8 mouse cellular contexts compared by ENCODE assay signal in the genomic region with DNA sequence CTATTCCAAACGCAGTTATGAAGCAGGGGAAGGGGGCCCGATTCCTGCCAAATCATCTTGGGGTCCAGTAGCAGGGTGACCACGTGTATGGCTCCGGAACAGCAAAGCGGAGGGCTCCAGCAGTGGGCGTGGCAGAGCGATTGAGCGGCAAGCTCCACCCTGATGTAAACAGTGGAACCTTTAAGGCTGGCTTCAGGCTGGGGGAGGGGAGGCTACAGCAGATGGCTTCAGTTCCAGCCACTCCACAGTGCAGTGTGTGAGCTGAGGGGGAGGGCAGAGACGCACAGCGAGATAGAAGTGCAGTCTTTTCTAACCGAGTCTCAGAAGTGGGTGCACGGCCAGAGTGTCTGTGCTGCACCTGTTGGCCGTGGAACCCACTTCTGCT. TPM values are rescaled to one million over a fixed set of nuclear protein-coding genes. Genes with fewer than 3 reads are reported as not detected.
A peak's percentile ranks its signal among the peaks of the same experiment; 100 is the strongest.
DNase-seq lines count a peak whose midpoint lies in the region; ATAC-seq and TF ChIP-seq lines count a peak whose summit lies in the region.

No protein-coding gene starts in this region.

- peak; percentile 95 for ATAC-seq in forebrain, embryonic 14.5 days
- ATAC-seq in liver, postnatal 0 days = peak; percentile 86
- ATAC-seq in neural tube, embryonic 15.5 days (ENCODE audit: low FRiP score) = peak; percentile 78

- H3K9ac ChIP-seq in forebrain, embryonic 14.5 days (ENCODE audit: low read length) = no peak overlapping the region
- no peak overlapping the region for H3K9ac ChIP-seq in liver, postnatal 0 days (replicated peaks)
- H3K9ac ChIP-seq in neural tube, embryonic 15.5 days (replicated peaks) = no peak overlapping the region

- peaks cover 77% of the 10 kb centered on the region for H3K36me3 ChIP-seq in E14TG2a.4 (ENCODE audit: insufficient read depth, low read length)
- peaks cover 22% of the 10 kb centered on the region for H3K36me3 ChIP-seq in forebrain, embryonic 14.5 days (ENCODE audit: control insufficient read depth, insufficient read depth, low read length)
- peaks cover 74% of the 10 kb centered on the region for H3K36me3 ChIP-seq in liver, postnatal 0 days (replicated peaks; ENCODE audit: insufficient read depth, low read length)
- H3K36me3 ChIP-seq in neural tube, embryonic 15.5 days = peaks cover 32% of the 10 kb centered on the region

- H3K4me3 ChIP-seq in E14TG2a.4 (replicated peaks; ENCODE audit: low read length) = peak overlapping the region; percentile 66
- H3K4me3 ChIP-seq in forebrain, embryonic 14.5 days (ENCODE audit: low read depth, low read length) = no peak overlapping the region
- H3K4me3 ChIP-seq in layer of hippocampus, adult 2 months = peak overlapping the region; percentile 11; the same call in 1 of the 2 replicates
- H3K4me3 ChIP-seq in liver, postnatal 0 days (ENCODE audit: low read depth, low read length) = no peak overlapping the region; the same call in 1 of the 2 replicates
- no peak overlapping the region for H3K4me3 ChIP-seq in neural tube, embryonic 15.5 days (replicated peaks)

- WGBS in forebrain, embryonic 14.5 days = 18% methylated on average over 13 of the region's 13 CpGs
- 37% methylated on average over 13 of the region's 13 CpGs for WGBS in liver, postnatal 0 days (ENCODE audit: insufficient replicate concordance)
- 26% methylated on average over 13 of the region's 13 CpGs for WGBS in neural tube, embryonic 15.5 days

- H3K9me3 ChIP-seq in E14TG2a.4 (ENCODE audit: low read length) = no peaks in the 10 kb centered on the region
- H3K9me3 ChIP-seq in forebrain, embryonic 14.5 days (replicated peaks; ENCODE audit: control insufficient read depth, low read length) = no peaks in the 10 kb centered on the region
- H3K9me3 ChIP-seq in liver, postnatal 0 days (ENCODE audit: low read length) = no peaks in the 10 kb centered on the region
- no peaks in the 10 kb centered on the region for H3K9me3 ChIP-seq in neural tube, embryonic 15.5 days (replicated peaks)

- TF ChIP-seq CTCF in E14TG2a.4 (conservative IDR thresholded peaks at IDR 0.05; ENCODE audit: low read length) = no peak
- TF ChIP-seq CTCF in layer of hippocampus, adult 2 months (conservative IDR thresholded peaks at IDR 0.05) = no peak
- TF ChIP-seq CTCF in liver, postnatal 0 days (IDR thresholded peaks at IDR 0.05; ENCODE audit: low read depth) = no peak

- H3K4me2 ChIP-seq in forebrain, embryonic 14.5 days (ENCODE audit: low read length) = 0 out of 2 replicates have a peak overlapping the region, but pooled peaks have one; percentile 24
- H3K4me2 ChIP-seq in liver, postnatal 0 days (ENCODE audit: low read depth, low read length) = peak overlapping the region; percentile 33; the same call in 1 of the 2 replicates
- peak overlapping the region; percentile 16 for H3K4me2 ChIP-seq in neural tube, embryonic 15.5 days

- DNase-seq in cerebellum, adult 11-12 months = peak; percentile 46
- peak; percentile 70 for DNase-seq in forebrain, embryonic 14.5 days (ENCODE audit: low spot score)
- DNase-seq in layer of hippocampus, adult 2 months (ENCODE audit: low spot score in 2 of 2) = peak; percentile 54 to 59
- DNase-seq in liver, postnatal 0 days = peak; percentile 65
- no peak for DNase-seq in adrenal gland, adult 18-20 months (ENCODE audit: low spot score in 2 of 2)
- DNase-seq in gastrocnemius, postnatal 36 days = no peak

- no peaks in the 10 kb centered on the region for H3K27me3 ChIP-seq in E14TG2a.4 (ENCODE audit: insufficient read depth, low read length)
- H3K27me3 ChIP-seq in forebrain, embryonic 14.5 days (replicated peaks; ENCODE audit: control insufficient read depth, insufficient read depth, low read length) = no peaks in the 10 kb centered on the region
- H3K27me3 ChIP-seq in liver, postnatal 0 days (ENCODE audit: insufficient read depth, low read length) = no peaks in the 10 kb centered on the region
- no peaks in the 10 kb centered on the region for H3K27me3 ChIP-seq in neural tube, embryonic 15.5 days (replicated peaks)

- peaks cover 20% of the 10 kb centered on the region for H3K4me1 ChIP-seq in E14TG2a.4 (replicated peaks; ENCODE audit: low read depth, low read length)
- H3K4me1 ChIP-seq in forebrain, embryonic 14.5 days (ENCODE audit: control insufficient read depth, insufficient read depth, low read length) = no peaks in the 10 kb centered on the region
- H3K4me1 ChIP-seq in liver, postnatal 0 days (ENCODE audit: insufficient read depth) = peaks cover 12% of the 10 kb centered on the region
- H3K4me1 ChIP-seq in neural tube, embryonic 15.5 days = no peaks in the 10 kb centered on the region

- no peak for TF ChIP-seq EP300 in liver, postnatal 0 days (IDR thresholded peaks at IDR 0.05; ENCODE audit: low read depth)

- intact Hi-C loops in gastrocnemius, postnatal 36 days (cut with DNase I) = no loop called here

- no peak overlapping the region for H3K27ac ChIP-seq in forebrain, embryonic 14.5 days (ENCODE audit: low read depth, low read length)
- peak overlapping the region; percentile 15; the same call in 1 of the 2 replicates for H3K27ac ChIP-seq in layer of hippocampus, adult 2 months
- 0 out of 2 replicates have a peak overlapping the region, but pooled peaks have one; percentile 0 for H3K27ac ChIP-seq in liver, postnatal 0 days (ENCODE audit: low read depth)
- no peak overlapping the region for H3K27ac ChIP-seq in neural tube, embryonic 15.5 days (replicated peaks)

RNA-seq across cellular contexts. Expression of a gene that starts 23.3 kb away (rescaled TPM):
- polyA plus RNA-seq in forebrain, embryonic 14.5 days (2014; fragmentation: Nextera tagmentation; extraction: Ambion mirVana) = 23.4 TPM in 2 replicates
- total RNA-seq in layer of hippocampus, adult 2 months (2021) = 10 to 100 TPM; 64.4 to 69.3 TPM
- 57.6 and 59.0 TPM in 2 replicates for polyA plus RNA-seq in liver, postnatal 0 days (2015; fragmentation: Nextera tagmentation; extraction: Ambion mirVana)
- 26.9 and 29.6 TPM in 2 replicates for polyA plus RNA-seq in neural tube, embryonic 15.5 days (2015; fragmentation: Nextera tagmentation; extraction: Ambion mirVana)
- 10 to 100 TPM; 47.1 to 75.0 TPM for total RNA-seq in adrenal gland, adult 18-20 months (2021)
- total RNA-seq in gastrocnemius, postnatal 36 days (2021) = 10 to 100 TPM; 28.4 to 37.8 TPM

RNA-seq across cellular contexts. Expression of a gene that starts 46.0 kb away (rescaled TPM):
- 5.0 and 7.3 TPM in 2 replicates for polyA plus RNA-seq in forebrain, embryonic 14.5 days (2014; fragmentation: Nextera tagmentation; extraction: Ambion mirVana)
- 10 to 100 TPM; 58.5 to 59.4 TPM for total RNA-seq in layer of hippocampus, adult 2 months (2021)
- 1.5 and 1.8 TPM in 2 replicates for polyA plus RNA-seq in liver, postnatal 0 days (2015; fragmentation: Nextera tagmentation; extraction: Ambion mirVana)
- 3.4 and 4.6 TPM in 2 replicates for polyA plus RNA-seq in neural tube, embryonic 15.5 days (2015; fragmentation: Nextera tagmentation; extraction: Ambion mirVana)
- total RNA-seq in adrenal gland, adult 18-20 months (2021) = 10 to 100 TPM; 27.2 to 29.1 TPM
- total RNA-seq in gastrocnemius, postnatal 36 days (2021) = 10 to 100 TPM; 13.8 TPM

Comparison
In these comparisons a context has a peak if more than half of its experiments do, and no peak if none do; other contexts are left out.
1. H3K4me3 ChIP-seq: peak in E14TG2a.4 (single experiment) and layer of hippocampus, adult 2 months (single experiment); none in forebrain, embryonic 14.5 days (single experiment), liver, postnatal 0 days (single experiment) and neural tube, embryonic 15.5 days (single experiment).
2. DNase-seq: peak in cerebellum, adult 11-12 months (single experiment), forebrain, embryonic 14.5 days (single experiment), layer of hippocampus, adult 2 months (2 of 2) and liver, postnatal 0 days (single experiment); none in adrenal gland, adult 18-20 months (0 of 2) and gastrocnemius, postnatal 36 days (0 of 2).
3. H3K27ac ChIP-seq: peak in layer of hippocampus, adult 2 months (single experiment) and liver, postnatal 0 days (single experiment); none in forebrain, embryonic 14.5 days (single experiment) and neural tube, embryonic 15.5 days (single experiment).
4. Peak in every context shown above with its lines, with median percentiles within 50 percentile points of each other: ATAC-seq and H3K4me2 ChIP-seq.